Mouse (Mus musculus) bone marrow, adult 2 months (tissue): ENCODE results near the gene Tcea2.

Source experiments
- CTCF ChIP-seq: fragments of 200-500 bp; IDR thresholded peaks from 2 replicates; pipeline ENCODE4 v1.5.1; 2011; ENCODE audit warnings: low read length, control low read depth; ENCODE audit not compliant: control insufficient read depth, insufficient read depth
- POLR2A ChIP-seq: fragments of 200-500 bp; IDR thresholded peaks from 2 replicates; pipeline ENCODE4 v1.6.1; 2011; ENCODE audit warnings: low read depth, mild to moderate bottlenecking, control low read depth, low read length, borderline replicate concordance; ENCODE audit not compliant: control insufficient read depth

DNA sequence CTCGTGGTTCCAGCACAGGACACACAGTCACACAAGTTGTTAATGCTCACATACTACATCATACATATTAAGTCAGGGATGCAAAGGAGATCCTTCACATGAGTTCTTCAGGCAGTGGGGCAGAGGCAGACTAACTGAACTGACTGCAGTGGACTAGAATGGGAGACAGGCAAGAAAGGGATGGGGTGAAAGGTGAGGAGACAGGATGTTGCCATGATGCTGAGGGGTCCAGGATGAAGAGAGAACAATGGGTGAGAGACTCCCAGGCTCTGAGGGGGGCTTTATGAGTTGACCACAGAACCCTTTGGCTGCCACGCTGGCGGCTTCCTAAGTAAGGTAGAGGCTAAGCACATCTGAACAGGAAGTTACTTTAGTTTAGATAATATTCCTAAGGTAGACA is 14.5 kb downstream of the Tcea2 start:
- TF ChIP-seq CTCF (no peak), POLR2A (no peak)
